Mouse (Mus musculus): ENCODE results near the gene Zfp64. TPM values are rescaled to one million over a fixed set of nuclear protein-coding genes. Genes with fewer than 3 reads are reported as not detected.

The Zfp64 gene
- polyA plus RNA-seq, 1 experiment from 2014 or later = 31.7 TPM

GRCm38 (mm10) chr2:168892057-168892456, 63.3 kb downstream of the Zfp64 start:
- H3K27ac ChIP-seq (ENCODE audit: low read length) = no peak overlapping the region
- H3K4me3 ChIP-seq (ENCODE audit: low read length) = no peak overlapping the region

DNA sequence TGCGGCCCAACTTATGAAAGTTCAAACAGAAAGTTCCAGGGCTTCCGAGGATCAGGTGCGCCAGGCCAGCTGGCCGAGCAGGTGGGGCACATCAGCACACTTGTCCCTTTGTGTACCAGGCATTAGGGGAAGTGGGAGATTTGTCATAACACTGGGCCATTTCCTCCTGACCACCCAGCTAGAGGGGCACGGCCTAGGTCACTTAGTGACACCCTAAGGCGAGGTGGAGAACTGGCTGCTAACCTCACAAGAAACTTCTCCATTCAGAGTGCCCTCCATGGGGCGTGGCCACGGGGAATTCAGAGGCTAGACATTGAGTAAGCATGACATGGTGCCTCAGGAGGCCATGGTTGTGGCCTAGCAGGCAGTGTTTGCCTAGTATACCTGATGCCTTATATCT, 70.7 kb downstream of the Zfp64 start:
- 25% methylated on average over 8 of the region's 8 CpGs for WGBS

More at GRCm38 (mm10) chr2:168892057-168892456, 63.3 kb downstream of the Zfp64 start:
- Histone ChIP-seq H3K9ac (ENCODE audit: low read length) (no peak overlapping the region), H3K36me3 (ENCODE audit: control insufficient read depth, insufficient read depth, low read length) (no peaks in the 10 kb centered on the region), H3K4me1 (replicated peaks; ENCODE audit: control insufficient read depth, insufficient read depth, low read length) (no peaks in the 10 kb centered on the region), H3K9me3 (ENCODE audit: control insufficient read depth, low read length) (no peaks in the 10 kb centered on the region), H3K27me3 (ENCODE audit: control insufficient read depth, insufficient read depth, low read depth, low read length) (no peaks in the 10 kb centered on the region), H3K4me2 (ENCODE audit: low read depth, low read length) (no peak overlapping the region)
- no peak for ATAC-seq (ENCODE audit: low read depth)
- WGBS = 72% methylated on average over 2 of the region's 2 CpGs

GRCm38 (mm10) chr2:168882997-168883396, 72.4 kb downstream of the Zfp64 start:
- WGBS = 79% methylated on average over 1 of the region's 1 CpGs
- Histone ChIP-seq H3K27me3 (ENCODE audit: control insufficient read depth, insufficient read depth, low read depth, low read length) (no peaks in the 10 kb centered on the region), H3K9ac (ENCODE audit: low read length) (no peak overlapping the region), H3K27ac (ENCODE audit: low read length) (no peak overlapping the region), H3K9me3 (ENCODE audit: control insufficient read depth, low read length) (no peaks in the 10 kb centered on the region), H3K4me3 (ENCODE audit: low read length) (no peak overlapping the region), H3K4me2 (ENCODE audit: low read depth, low read length) (no peak overlapping the region), H3K36me3 (ENCODE audit: control insufficient read depth, insufficient read depth, low read length) (no peaks in the 10 kb centered on the region), H3K4me1 (replicated peaks; ENCODE audit: control insufficient read depth, insufficient read depth, low read length) (no peaks in the 10 kb centered on the region)
- no peak for ATAC-seq (ENCODE audit: low read depth)

More for the DNA sequence above, 70.7 kb downstream of the Zfp64 start:
- Histone ChIP-seq H3K4me2 (ENCODE audit: low read depth, low read length) (no peak overlapping the region), H3K27ac (ENCODE audit: low read length) (no peak overlapping the region), H3K9me3 (ENCODE audit: control insufficient read depth, low read length) (no peaks in the 10 kb centered on the region), H3K4me3 (ENCODE audit: low read length) (no peak overlapping the region), H3K27me3 (ENCODE audit: control insufficient read depth, insufficient read depth, low read depth, low read length) (no peaks in the 10 kb centered on the region), H3K9ac (ENCODE audit: low read length) (no peak overlapping the region), H3K36me3 (ENCODE audit: control insufficient read depth, insufficient read depth, low read length) (no peaks in the 10 kb centered on the region), H3K4me1 (replicated peaks; ENCODE audit: control insufficient read depth, insufficient read depth, low read length) (no peaks in the 10 kb centered on the region)
- no peak for ATAC-seq (ENCODE audit: low read depth)

GRCm38 (mm10) chr2:168881927-168882326, 73.5 kb downstream of the Zfp64 start:
- no peak overlapping the region for H3K9ac ChIP-seq (ENCODE audit: low read length)
- no peak overlapping the region for H3K4me2 ChIP-seq (ENCODE audit: low read depth, low read length)
- H3K4me3 ChIP-seq (ENCODE audit: low read length) = no peak overlapping the region
- no peaks in the 10 kb centered on the region for H3K36me3 ChIP-seq (ENCODE audit: control insufficient read depth, insufficient read depth, low read length)
- no peaks in the 10 kb centered on the region for H3K4me1 ChIP-seq (replicated peaks; ENCODE audit: control insufficient read depth, insufficient read depth, low read length)
- ATAC-seq (ENCODE audit: low read depth) = no peak
- H3K27me3 ChIP-seq (ENCODE audit: control insufficient read depth, insufficient read depth, low read depth, low read length) = no peaks in the 10 kb centered on the region
- H3K27ac ChIP-seq (ENCODE audit: low read length) = no peak overlapping the region
- WGBS = 49% methylated on average over 5 of the region's 5 CpGs
- no peaks in the 10 kb centered on the region for H3K9me3 ChIP-seq (ENCODE audit: control insufficient read depth, low read length)

- no peak overlapping the region for H3K4me2 ChIP-seq (ENCODE audit: low read depth, low read length)
- no peaks in the 10 kb centered on the region for H3K4me1 ChIP-seq (replicated peaks; ENCODE audit: control insufficient read depth, insufficient read depth, low read length)
- ATAC-seq (ENCODE audit: low read depth) = no peak
- no peak overlapping the region for H3K9ac ChIP-seq (ENCODE audit: low read length)
- 82% methylated on average over 10 of the region's 10 CpGs for WGBS
- H3K4me3 ChIP-seq (ENCODE audit: low read length) = no peak overlapping the region
- H3K36me3 ChIP-seq (ENCODE audit: control insufficient read depth, insufficient read depth, low read length) = no peaks in the 10 kb centered on the region
- H3K27ac ChIP-seq (ENCODE audit: low read length) = no peak overlapping the region
- no peaks in the 10 kb centered on the region for H3K9me3 ChIP-seq (ENCODE audit: control insufficient read depth, low read length)
- no peaks in the 10 kb centered on the region for H3K27me3 ChIP-seq (ENCODE audit: control insufficient read depth, insufficient read depth, low read depth, low read length)
Measured at GRCm38 (mm10) chr2:168879573-168879972, 75.8 kb downstream of the Zfp64 start.

- ATAC-seq (ENCODE audit: low read depth) = no peak
- Histone ChIP-seq H3K4me2 (ENCODE audit: low read depth, low read length) (no peak overlapping the region), H3K36me3 (ENCODE audit: control insufficient read depth, insufficient read depth, low read length) (no peaks in the 10 kb centered on the region), H3K9ac (ENCODE audit: low read length) (no peak overlapping the region), H3K9me3 (ENCODE audit: control insufficient read depth, low read length) (no peaks in the 10 kb centered on the region), H3K27ac (ENCODE audit: low read length) (no peak overlapping the region), H3K4me3 (ENCODE audit: low read length) (no peak overlapping the region), H3K27me3 (ENCODE audit: control insufficient read depth, insufficient read depth, low read depth, low read length) (no peaks in the 10 kb centered on the region), H3K4me1 (replicated peaks; ENCODE audit: control insufficient read depth, insufficient read depth, low read length) (no peaks in the 10 kb centered on the region)
- WGBS = 38% methylated on average over 8 of the region's 8 CpGs
Measured at GRCm38 (mm10) chr2:168878708-168879107, 76.7 kb downstream of the Zfp64 start.

GRCm38 (mm10) chr2:168878158-168878557, 77.2 kb downstream of the Zfp64 start:
- no peak overlapping the region for H3K4me2 ChIP-seq (ENCODE audit: low read depth, low read length)

GRCm38 (mm10) chr2:168876631-168877030, 78.8 kb downstream of the Zfp64 start:
- Histone ChIP-seq H3K4me1 (replicated peaks; ENCODE audit: control insufficient read depth, insufficient read depth, low read length) (0 out of 2 replicates have a peak, but pooled peaks cover 4% of the 10 kb centered on the region), H3K4me2 (ENCODE audit: low read depth, low read length) (no peak overlapping the region), H3K9me3 (ENCODE audit: control insufficient read depth, low read length) (no peaks in the 10 kb centered on the region), H3K27me3 (ENCODE audit: control insufficient read depth, insufficient read depth, low read depth, low read length) (no peaks in the 10 kb centered on the region), H3K9ac (ENCODE audit: low read length) (no peak overlapping the region), H3K4me3 (ENCODE audit: low read length) (no peak overlapping the region), H3K36me3 (ENCODE audit: control insufficient read depth, insufficient read depth, low read length) (no peaks in the 10 kb centered on the region), H3K27ac (ENCODE audit: low read length) (no peak overlapping the region)
- 73% methylated on average over 10 of the region's 10 CpGs for WGBS
- ATAC-seq (ENCODE audit: low read depth) = no peak

More at GRCm38 (mm10) chr2:168878158-168878557, 77.2 kb downstream of the Zfp64 start:
- Histone ChIP-seq H3K27me3 (ENCODE audit: control insufficient read depth, insufficient read depth, low read depth, low read length) (no peaks in the 10 kb centered on the region), H3K4me3 (ENCODE audit: low read length) (no peak overlapping the region), H3K27ac (ENCODE audit: low read length) (no peak overlapping the region), H3K9me3 (ENCODE audit: control insufficient read depth, low read length) (no peaks in the 10 kb centered on the region), H3K4me1 (replicated peaks; ENCODE audit: control insufficient read depth, insufficient read depth, low read length) (no peaks in the 10 kb centered on the region), H3K9ac (ENCODE audit: low read length) (no peak overlapping the region), H3K36me3 (ENCODE audit: control insufficient read depth, insufficient read depth, low read length) (no peaks in the 10 kb centered on the region)
- 83% methylated on average over 4 of the region's 4 CpGs for WGBS
- no peak for ATAC-seq (ENCODE audit: low read depth)

GRCm38 (mm10) chr2:168874498-168874897, 80.9 kb downstream of the Zfp64 start:
- no peak overlapping the region for H3K9ac ChIP-seq (ENCODE audit: low read length)
- ATAC-seq (ENCODE audit: low read depth) = no peak
- 84% methylated on average over 6 of the region's 6 CpGs for WGBS
- no peak overlapping the region for H3K4me2 ChIP-seq (ENCODE audit: low read depth, low read length)
- no peaks in the 10 kb centered on the region for H3K9me3 ChIP-seq (ENCODE audit: control insufficient read depth, low read length)
- H3K36me3 ChIP-seq (ENCODE audit: control insufficient read depth, insufficient read depth, low read length) = no peaks in the 10 kb centered on the region
- no peak overlapping the region for H3K27ac ChIP-seq (ENCODE audit: low read length)
- H3K27me3 ChIP-seq (ENCODE audit: control insufficient read depth, insufficient read depth, low read depth, low read length) = no peaks in the 10 kb centered on the region
- 0 out of 2 replicates have a peak, but pooled peaks cover 4% of the 10 kb centered on the region for H3K4me1 ChIP-seq (replicated peaks; ENCODE audit: control insufficient read depth, insufficient read depth, low read length)
- H3K4me3 ChIP-seq (ENCODE audit: low read length) = no peak overlapping the region
